In the genomic region with DNA sequence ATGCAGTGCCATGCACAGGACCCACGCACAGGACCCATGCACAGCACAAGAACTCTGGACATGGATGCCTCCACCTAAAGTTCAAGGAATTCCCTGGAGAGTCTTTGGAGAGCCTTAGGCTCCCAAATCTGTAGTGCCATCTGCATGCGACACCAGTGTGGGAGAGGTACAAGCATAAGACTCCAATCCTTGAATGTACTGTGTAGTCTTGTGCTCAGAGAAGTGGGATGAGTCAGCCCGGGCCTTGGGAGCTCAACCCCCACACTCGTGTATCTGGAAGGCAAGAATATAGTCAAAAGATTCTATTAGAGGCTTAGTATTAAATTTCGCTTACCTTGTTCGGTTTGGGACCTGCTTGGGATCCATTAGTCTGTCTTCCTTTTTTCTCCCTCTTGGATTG, we compare ENCODE assay signal across 15 mouse cellular contexts. TPM values are rescaled to one million over a fixed set of nuclear protein-coding genes. Genes with fewer than 3 reads are reported as not detected.
"Had no signal": no experiment of that assay in that cellular context is flagged by ENCODE, and none has a peak within 500 bp of the region (broad histone marks: within the 10 kb centered on the region; RNA-seq: fewer than 3 reads in every experiment).

No protein-coding gene starts in this region.

- DNase-seq: kidney, adult 18-20 months; kidney, adult 9 months; kidney, postnatal 14 days; kidney, postnatal 4 days; liver, embryonic 13.5 days; lung, adult 2 months; lung, postnatal 14 days; lung, postnatal 4 days; midbrain, embryonic 14.5 days; spleen, adult 18-20 months; thymus, postnatal 25 days had no signal

RNA-seq across cellular contexts. Expression of a gene that starts 15.2 kb away (rescaled TPM):
- total RNA-seq: liver, adult 2 months; megakaryocyte progenitor cell, adult 5-6 weeks; megakaryocyte-erythroid progenitor cell, adult 5-6 weeks had no signal
- polyA plus RNA-seq: liver, adult 2 months had no signal

RNA-seq across cellular contexts. Expression of a gene that starts 47.5 kb away (rescaled TPM):
- total RNA-seq: megakaryocyte-erythroid progenitor cell, adult 5-6 weeks had no signal
- polyA plus RNA-seq: liver, adult 2 months; liver, embryonic 13.5 days; liver, embryonic 16.5 days; lung, adult 2 months had no signal
